Mouse (Mus musculus) cerebellum, adult 2 months (tissue): ENCODE results near the gene Rad17.

Experiments
- CTCF ChIP-seq: fragments of 200-500 bp; IDR thresholded peaks from 2 replicates; pipeline ENCODE4 v1.5.1; 2011; ENCODE audit warnings: low read depth, mild to moderate bottlenecking, control low read depth, low read length, moderate library complexity, borderline replicate concordance; ENCODE audit not compliant: insufficient read depth
- POLR2A ChIP-seq: fragments of 200-500 bp; IDR thresholded peaks from 2 replicates; pipeline ENCODE4 v1.6.1; 2011; ENCODE audit warnings: low read length, control low read depth, borderline replicate concordance; ENCODE audit not compliant: insufficient read depth

GRCm38 (mm10) chr13:100658091-100658490 is 7.2 kb upstream of the Rad17 start:
- TF ChIP-seq CTCF (no peak), POLR2A (no peak)
